Mouse (Mus musculus) heart, embryonic 12.5 days (tissue): ENCODE data around the gene Lekr1. TPM values are rescaled to one million over a fixed set of nuclear protein-coding genes. Genes with fewer than 3 reads are reported as not detected.

Experiments
- ATAC-seq: fragments of 200-750 bp; cut with Nextera tagmentation; 2 replicates; pipeline ENCODE4 v1.8.0; 2017; ENCODE audit warnings: moderate TSS enrichment, moderate library complexity; ENCODE audit not compliant: insufficient number of reproducible peaks, low FRiP score
- H3K27ac ChIP-seq: fragments of 300-500 bp; sonication (generic); 2 replicates; pipeline ENCODE4 v1.5.1; 2016; ENCODE audit warnings: mild to moderate bottlenecking, moderate library complexity; ENCODE audit not compliant: poor library complexity, severe bottlenecking
- H3K27me3 ChIP-seq: fragments of 300-500 bp; sonication (generic); replicated peaks from 2 replicates; pipeline ENCODE4 v1.6.1; 2016; ENCODE audit warnings: mild to moderate bottlenecking, moderate library complexity
- H3K36me3 ChIP-seq: fragments of 300-500 bp; sonication (generic); 2 replicates; pipeline ENCODE4 v1.6.1; 2016; ENCODE audit warnings: mild to moderate bottlenecking, moderate library complexity
- H3K4me1 ChIP-seq: fragments of 300-500 bp; sonication (generic); replicated peaks from 2 replicates; pipeline ENCODE4 v1.6.1; 2016; ENCODE audit warnings: mild to moderate bottlenecking
- H3K4me2 ChIP-seq: fragments of 300-500 bp; sonication (generic); 2 replicates; pipeline ENCODE4 v1.6.1; 2016; ENCODE audit warnings: mild to moderate bottlenecking, moderate library complexity
- H3K4me3 ChIP-seq: fragments of 300-500 bp; sonication (generic); 2 replicates; pipeline ENCODE4 v1.5.1; 2016; ENCODE audit warnings: mild to moderate bottlenecking
- H3K9ac ChIP-seq: fragments of 300-500 bp; sonication (generic); 2 replicates; pipeline ENCODE4 v1.6.1; 2016; ENCODE audit warnings: mild to moderate bottlenecking, moderate library complexity
- H3K9me3 ChIP-seq: fragments of 300-500 bp; sonication (generic); replicated peaks from 2 replicates; pipeline ENCODE4 v1.6.1; 2016; ENCODE audit warnings: mild to moderate bottlenecking, moderate library complexity
- WGBS: fragments of 180-500 bp; shearing (Covaris S2); methylation state at CpG from one replicate; pipeline ENCODE4 v1.1.7; 2016; 5-methylcytosine and 5-hydroxymethylcytosine counted together
- polyA plus RNA-seq: library from polyadenylated mRNA; unstranded; fragments of >200 nt; fragmentation: Nextera tagmentation; extraction: Ambion mirVana; gene quantifications from 2 replicates; pipeline ENCODE4 v1.2.1, GENCODE M21; 2016

The Lekr1 gene
- polyA plus RNA-seq = 6.5 and 6.9 TPM in 2 replicates

DNA sequence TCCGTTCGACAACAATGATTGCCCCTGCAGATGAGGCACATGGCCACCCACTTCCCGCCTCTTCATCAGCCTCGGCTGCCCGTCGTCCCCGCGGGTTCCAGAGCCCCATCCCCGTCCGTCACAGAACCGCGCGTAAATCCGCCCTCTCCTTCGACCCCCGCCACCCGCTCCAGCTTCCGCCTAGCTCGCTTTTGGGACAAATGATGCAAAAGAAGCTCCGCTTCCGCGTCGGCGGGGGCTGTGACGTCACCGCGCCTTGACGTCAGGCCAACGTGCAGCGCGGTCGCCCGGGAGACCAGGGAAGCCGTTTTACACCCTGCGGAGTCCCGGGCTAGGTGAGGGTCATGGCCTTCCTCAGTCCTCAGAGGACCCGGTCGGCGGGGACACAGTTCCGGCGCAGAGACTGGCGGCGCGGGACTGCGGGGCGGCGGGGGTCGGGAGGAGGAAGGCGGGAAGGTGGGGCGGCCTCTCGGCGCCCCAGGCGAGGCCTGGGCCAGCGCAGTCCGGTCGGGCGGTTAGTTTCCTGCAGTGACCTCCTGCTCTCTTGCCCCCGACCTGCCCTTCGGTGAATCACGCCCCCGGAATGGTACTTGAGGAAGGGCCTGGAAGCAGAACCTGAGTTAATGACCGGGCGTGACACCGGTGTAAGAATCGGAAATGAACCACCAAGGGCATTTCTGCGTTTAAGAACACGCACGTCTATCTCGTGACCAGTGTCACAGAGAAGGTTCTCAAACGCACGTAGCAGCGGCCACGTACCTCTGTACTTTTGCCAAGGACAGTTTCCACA is at the start of gene Lekr1:
Gene Lekr1, plus strand, starts transcription at position 252 of the 790 bp plus-strand sequence.
- no peaks in the 10 kb centered on the region for H3K27me3 ChIP-seq
- H3K27ac ChIP-seq = peak within 1 kb of the TSS; percentile 11; the same call in 1 of the 2 replicates
- peak within 1 kb of the TSS; percentile 77 for H3K4me3 ChIP-seq
- H3K4me1 ChIP-seq = 0 out of 2 replicates have a peak, but pooled peaks cover 3% of the 10 kb centered on the region
- WGBS = 2% methylated on average over 73 of the region's 73 CpGs
- peak within 1 kb of the TSS; percentile 80 for H3K9ac ChIP-seq
- no peaks in the 10 kb centered on the region for H3K9me3 ChIP-seq
- peak; percentile 89 for ATAC-seq
- peak within 1 kb of the TSS; percentile 75 for H3K4me2 ChIP-seq
- no peaks in the 10 kb centered on the region for H3K36me3 ChIP-seq

DNA sequence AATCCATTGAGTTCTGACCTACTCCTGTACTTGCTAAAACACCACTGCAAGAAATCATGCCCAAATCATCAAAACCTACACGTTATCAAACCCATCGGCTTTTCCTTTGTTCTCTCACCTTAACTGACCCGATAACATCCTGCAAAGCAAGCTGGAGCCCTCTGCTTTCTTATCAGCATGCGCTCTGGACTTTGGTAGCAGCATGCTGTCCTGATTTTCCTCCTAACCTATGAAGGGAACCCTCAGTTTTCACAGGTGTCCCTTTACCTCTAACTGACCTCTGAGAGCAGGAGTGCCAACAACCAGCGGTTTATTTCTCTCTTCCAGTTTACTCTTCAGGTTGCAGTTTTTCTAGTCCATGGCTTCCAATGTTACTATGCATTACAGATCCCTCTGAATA is 48.5 kb upstream of the Lekr1 start:
- H3K4me3 ChIP-seq = no peak overlapping the region
- no peak for ATAC-seq
- no peak overlapping the region for H3K27ac ChIP-seq
- H3K27me3 ChIP-seq = no peaks in the 10 kb centered on the region
- WGBS = 41% methylated on average over 5 of the region's 5 CpGs
- no peaks in the 10 kb centered on the region for H3K36me3 ChIP-seq
- no peak overlapping the region for H3K4me2 ChIP-seq
- H3K4me1 ChIP-seq = no peaks in the 10 kb centered on the region
- no peak overlapping the region for H3K9ac ChIP-seq
- H3K9me3 ChIP-seq = no peaks in the 10 kb centered on the region

DNA sequence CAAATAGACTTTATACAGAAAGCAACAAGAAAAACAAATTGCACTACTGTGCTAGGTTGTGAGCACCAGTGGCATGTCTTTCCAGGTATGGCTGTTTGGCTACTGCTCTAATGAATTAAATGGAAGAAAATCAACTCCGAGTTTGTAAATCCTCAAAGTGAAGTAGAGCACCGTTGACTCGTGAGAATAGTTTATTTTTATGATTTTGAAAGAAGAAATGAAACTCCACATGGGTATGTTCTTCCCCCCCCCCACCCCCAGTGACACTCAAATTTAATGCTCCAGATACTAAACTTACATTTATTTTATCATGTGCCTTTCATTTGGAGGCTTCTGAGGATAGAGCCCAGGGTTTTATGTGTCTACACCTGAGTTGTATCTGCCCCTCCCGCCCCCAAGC is 46.7 kb upstream of the Lekr1 start:
- Histone ChIP-seq H3K4me3 (no peak overlapping the region), H3K27me3 (no peaks in the 10 kb centered on the region), H3K4me2 (no peak overlapping the region), H3K4me1 (no peaks in the 10 kb centered on the region), H3K9ac (no peak overlapping the region), H3K9me3 (no peaks in the 10 kb centered on the region), H3K27ac (no peak overlapping the region), H3K36me3 (no peaks in the 10 kb centered on the region)
- ATAC-seq = no peak
- 70% methylated on average over 4 of the region's 4 CpGs for WGBS

DNA sequence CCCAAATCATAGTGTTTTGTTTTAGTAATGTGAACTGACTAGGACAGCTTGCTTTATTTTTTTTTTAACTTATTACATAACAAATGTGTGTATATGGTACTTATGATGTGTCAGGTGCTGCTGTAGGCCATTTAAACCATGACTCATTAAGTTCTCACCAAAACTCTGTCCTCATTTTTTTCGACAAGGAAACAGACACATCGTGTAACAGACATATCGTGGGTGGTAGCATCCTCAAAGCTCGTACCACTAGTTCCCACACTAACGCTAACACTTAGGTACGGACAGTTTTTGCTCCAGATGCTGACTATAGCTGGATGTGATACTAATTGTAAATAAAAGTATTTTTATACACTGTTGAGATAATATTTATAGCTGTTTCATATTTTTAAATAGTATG is 43.0 kb upstream of the Lekr1 start:
- Histone ChIP-seq H3K4me1 (no peaks in the 10 kb centered on the region), H3K4me3 (no peak overlapping the region), H3K27ac (no peak overlapping the region), H3K27me3 (no peaks in the 10 kb centered on the region), H3K9ac (no peak overlapping the region), H3K9me3 (no peaks in the 10 kb centered on the region), H3K36me3 (no peaks in the 10 kb centered on the region), H3K4me2 (no peak overlapping the region)
- ATAC-seq = no peak
- WGBS = 93% methylated on average over 6 of the region's 6 CpGs

DNA sequence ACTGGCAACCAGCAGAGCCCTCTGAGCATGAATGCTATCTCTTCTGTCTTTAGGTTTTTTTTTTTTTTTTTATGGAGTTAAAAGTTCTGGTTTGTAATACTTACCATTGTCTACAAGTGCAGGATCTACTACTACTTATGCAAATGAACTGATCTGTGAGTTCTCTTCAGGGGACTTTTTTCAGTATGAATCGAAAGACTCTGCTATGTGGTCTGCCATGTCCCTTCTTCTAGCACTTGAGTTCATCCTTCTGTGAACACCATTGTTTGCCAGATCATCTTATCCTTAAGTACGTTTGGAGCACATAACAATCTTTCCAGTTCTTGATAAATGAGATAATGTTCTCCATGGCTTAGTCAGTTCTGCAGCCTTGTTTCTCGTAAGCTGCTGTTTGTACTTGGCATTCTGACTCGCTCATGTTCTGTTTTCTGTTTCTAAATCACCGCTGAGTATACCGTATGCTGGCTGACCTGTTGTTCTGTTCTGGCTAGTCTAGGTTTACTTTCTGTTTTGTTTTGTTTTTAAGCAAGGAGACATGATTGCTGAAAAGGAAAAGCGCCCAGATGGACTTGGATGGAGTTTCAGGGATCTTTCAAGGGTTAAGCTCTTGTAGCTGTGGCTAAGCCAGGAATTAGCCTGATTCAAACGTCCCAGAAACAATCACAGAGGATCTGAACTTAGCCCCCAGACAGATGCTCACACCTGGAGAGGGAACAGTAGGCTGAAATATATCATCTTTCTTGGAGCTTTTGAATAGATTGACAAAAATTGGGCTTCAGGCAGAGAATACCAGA is 40.3 kb upstream of the Lekr1 start:
- Histone ChIP-seq H3K9ac (no peak overlapping the region), H3K36me3 (no peaks in the 10 kb centered on the region), H3K4me3 (no peak overlapping the region), H3K4me2 (no peak overlapping the region), H3K9me3 (no peaks in the 10 kb centered on the region), H3K4me1 (no peaks in the 10 kb centered on the region), H3K27me3 (no peaks in the 10 kb centered on the region), H3K27ac (no peak overlapping the region)
- no peak for ATAC-seq
- WGBS = 63% methylated on average over 8 of the region's 8 CpGs

DNA sequence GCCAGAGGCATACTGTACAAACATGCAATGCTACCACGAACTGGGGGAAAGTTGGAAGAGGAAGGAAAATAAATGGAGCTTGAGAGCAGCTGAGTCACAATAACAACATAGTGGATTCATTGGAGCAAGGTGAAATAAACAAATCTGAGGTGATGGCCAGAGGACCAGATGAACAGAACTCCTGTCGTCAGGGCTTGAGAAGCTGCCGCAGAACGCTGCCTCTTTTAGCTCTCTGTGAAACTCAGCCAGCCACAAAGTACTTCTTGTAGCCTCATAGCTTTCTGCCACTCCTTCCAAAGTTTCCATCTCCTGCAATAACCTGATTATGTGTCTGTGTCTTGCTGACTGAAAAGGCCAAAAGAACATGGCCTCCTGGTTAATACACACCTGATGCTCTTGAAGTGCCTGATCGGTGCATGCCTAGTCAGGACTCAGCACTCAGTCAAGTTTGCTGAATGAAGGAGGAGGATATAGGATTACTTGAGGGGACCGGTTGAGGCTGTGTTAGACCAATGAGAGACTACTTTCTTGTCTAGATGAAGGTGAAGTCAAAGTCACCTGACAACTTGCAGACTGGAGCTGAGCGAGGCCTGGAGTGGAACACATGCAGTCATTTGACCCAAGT is 39.6 kb upstream of the Lekr1 start:
- no peaks in the 10 kb centered on the region for H3K9me3 ChIP-seq
- no peak overlapping the region for H3K4me3 ChIP-seq
- no peaks in the 10 kb centered on the region for H3K4me1 ChIP-seq
- no peak overlapping the region for H3K9ac ChIP-seq
- no peaks in the 10 kb centered on the region for H3K27me3 ChIP-seq
- WGBS = 71% methylated on average over 7 of the region's 7 CpGs
- no peak for ATAC-seq
- no peak overlapping the region for H3K27ac ChIP-seq
- H3K4me2 ChIP-seq = no peak overlapping the region
- H3K36me3 ChIP-seq = no peaks in the 10 kb centered on the region

DNA sequence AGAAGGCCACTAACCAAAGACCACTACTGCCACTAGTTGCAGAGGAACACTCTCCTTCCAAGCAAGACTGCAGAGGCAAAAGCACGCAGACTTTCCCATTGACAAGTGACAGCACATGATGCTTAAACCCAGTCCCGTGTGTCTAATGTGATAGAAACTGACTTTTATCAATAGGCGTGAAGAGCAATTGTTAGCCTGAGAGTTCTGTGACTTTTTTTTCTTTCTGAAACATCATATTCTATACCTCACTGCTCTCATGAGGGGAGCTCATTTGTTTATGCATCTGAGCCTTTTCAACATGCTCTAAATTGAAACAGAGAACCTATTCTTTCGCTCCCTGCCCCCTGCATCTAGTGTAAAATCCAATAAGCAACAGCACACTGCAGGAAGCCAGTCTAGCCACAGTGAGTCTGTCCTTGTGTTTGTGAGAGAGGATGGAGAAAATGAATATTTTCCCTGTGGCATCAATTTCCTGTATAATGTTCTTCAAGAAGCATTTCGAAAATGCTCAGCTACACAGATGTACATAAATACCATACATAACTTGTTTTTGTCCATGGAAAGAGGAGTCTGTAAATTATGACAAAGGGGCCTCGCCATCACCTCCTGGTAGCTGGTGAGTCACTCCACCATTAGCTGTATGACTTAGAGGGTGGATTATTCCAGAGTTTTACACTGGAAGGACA is 38.9 kb upstream of the Lekr1 start:
- 75% methylated on average over 6 of the region's 6 CpGs for WGBS
- Histone ChIP-seq H3K27ac (no peak overlapping the region), H3K4me3 (no peak overlapping the region), H3K27me3 (no peaks in the 10 kb centered on the region), H3K9me3 (no peaks in the 10 kb centered on the region), H3K4me2 (no peak overlapping the region), H3K4me1 (no peaks in the 10 kb centered on the region), H3K9ac (no peak overlapping the region), H3K36me3 (no peaks in the 10 kb centered on the region)
- no peak for ATAC-seq

DNA sequence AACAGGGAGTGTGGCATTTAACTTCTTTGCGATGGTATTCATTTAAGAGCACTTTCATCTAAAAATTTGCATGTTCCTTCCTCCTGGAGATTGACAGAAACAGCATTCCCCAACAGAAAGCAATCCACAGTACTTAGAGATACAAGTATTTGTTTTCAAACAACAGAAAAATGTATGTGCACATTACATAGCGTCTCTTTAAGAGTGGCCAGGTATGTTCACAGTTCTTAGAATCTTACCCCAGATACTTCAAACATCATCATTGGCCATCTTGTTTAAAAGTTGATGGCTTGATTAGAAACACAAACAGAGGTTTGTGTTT is 38.4 kb upstream of the Lekr1 start:
- Histone ChIP-seq H3K36me3 (no peaks in the 10 kb centered on the region), H3K4me1 (no peaks in the 10 kb centered on the region), H3K4me2 (no peak overlapping the region), H3K9ac (no peak overlapping the region), H3K9me3 (no peaks in the 10 kb centered on the region), H3K27ac (no peak overlapping the region), H3K27me3 (no peaks in the 10 kb centered on the region), H3K4me3 (no peak overlapping the region)
- 78% methylated on average over 2 of the region's 2 CpGs for WGBS
- ATAC-seq = no peak

DNA sequence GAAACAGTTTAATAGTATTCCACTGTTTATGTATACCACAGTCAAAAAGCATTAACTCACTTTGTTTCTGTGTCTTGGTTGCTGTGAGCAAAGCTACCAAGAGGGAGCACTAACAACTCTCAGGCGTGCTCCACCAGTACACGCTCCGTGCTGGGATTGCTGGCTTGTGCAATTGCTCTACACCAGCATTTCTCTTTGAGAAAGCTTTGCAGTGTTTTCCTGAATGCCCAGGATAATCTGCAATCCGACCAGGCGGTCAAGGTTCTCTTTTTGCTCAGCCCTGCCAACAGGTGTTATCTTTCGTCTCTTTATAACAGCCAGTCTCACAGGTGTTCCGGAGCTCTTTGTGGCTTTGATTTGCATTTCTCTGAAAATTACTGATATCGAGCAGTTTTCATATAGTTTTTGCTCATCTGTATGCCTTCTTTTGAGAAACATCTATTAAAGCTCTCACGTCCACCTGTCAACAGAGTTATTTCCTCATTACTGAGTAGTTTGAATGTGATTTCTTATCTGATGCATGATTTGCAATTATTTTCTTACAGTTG is 36.4 kb upstream of the Lekr1 start:
- Histone ChIP-seq H3K27ac (no peak overlapping the region), H3K36me3 (no peaks in the 10 kb centered on the region), H3K4me3 (no peak overlapping the region), H3K9me3 (no peaks in the 10 kb centered on the region), H3K4me2 (no peak overlapping the region), H3K4me1 (no peaks in the 10 kb centered on the region), H3K27me3 (no peaks in the 10 kb centered on the region), H3K9ac (no peak overlapping the region)
- ATAC-seq = no peak
- WGBS = 76% methylated on average over 9 of the region's 9 CpGs

DNA sequence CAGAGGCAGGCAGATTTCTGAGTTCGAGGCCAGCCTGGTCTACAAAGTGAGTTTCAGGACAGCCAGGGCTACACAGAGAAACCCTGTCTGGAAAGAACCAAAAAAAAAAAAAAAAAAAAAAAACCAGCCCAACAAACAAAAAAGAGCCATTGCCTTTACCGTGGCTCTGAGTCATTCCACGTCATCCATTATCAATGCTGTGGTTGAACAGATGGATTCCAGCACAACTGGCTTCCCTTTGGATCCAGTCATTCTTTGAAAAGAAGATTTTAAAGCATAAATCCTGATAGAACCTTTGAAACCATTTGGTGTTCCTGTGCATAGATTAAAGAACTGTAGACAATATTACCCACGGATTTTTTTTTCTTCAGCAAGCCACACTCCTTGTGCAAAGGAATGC is 32.4 kb upstream of the Lekr1 start:
- WGBS = 54% methylated on average over 4 of the region's 4 CpGs
- Histone ChIP-seq H3K9ac (no peak overlapping the region), H3K4me3 (no peak overlapping the region), H3K9me3 (no peaks in the 10 kb centered on the region), H3K27ac (no peak overlapping the region), H3K4me2 (no peak overlapping the region), H3K27me3 (no peaks in the 10 kb centered on the region), H3K4me1 (peaks cover 6% of the 10 kb centered on the region; the same call in 1 of the 2 replicates), H3K36me3 (no peaks in the 10 kb centered on the region)
- no peak for ATAC-seq
